ENCODE assay signal across 29 mouse cellular contexts in the genomic region with DNA sequence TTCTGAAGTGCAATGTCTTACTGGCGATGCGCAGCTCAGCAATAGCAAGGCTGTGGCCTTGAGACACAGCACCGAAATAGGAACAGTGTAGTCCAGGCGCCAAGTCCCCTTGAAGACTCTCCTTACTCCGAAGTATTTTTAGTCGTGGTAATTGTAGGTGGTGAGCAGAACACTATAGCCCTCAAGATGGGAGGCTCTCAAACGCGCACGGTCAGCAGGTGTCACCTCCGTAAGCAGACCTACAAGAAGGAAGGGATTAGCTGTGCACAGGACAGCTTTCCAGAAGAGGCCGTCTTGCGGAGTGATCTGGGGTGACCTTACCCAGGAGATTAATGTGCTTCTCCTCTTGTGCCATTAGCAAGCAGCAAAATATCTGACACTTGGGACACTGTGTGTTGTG. TPM values are rescaled to one million over a fixed set of nuclear protein-coding genes. Genes with fewer than 3 reads are reported as not detected.
DNase-seq lines count a peak whose midpoint lies in the region; ATAC-seq lines count a peak whose summit lies in the region.
"Had no signal": no experiment of that assay in that cellular context is flagged by ENCODE, and none has a peak within 500 bp of the region (broad histone marks: within the 10 kb centered on the region; RNA-seq: fewer than 3 reads in every experiment).

No protein-coding gene starts in this region.

- H3K27ac ChIP-seq in midbrain, embryonic 11.5 days (ENCODE audit: low read depth, low read length): no peak overlapping the region
- H3K27ac ChIP-seq in midbrain, embryonic 16.5 days (ENCODE audit: low read length): no peak overlapping the region
- H3K27ac ChIP-seq: embryonic facial prominence, embryonic 12.5 days; embryonic facial prominence, embryonic 15.5 days; heart, embryonic 15.5 days; hindbrain, embryonic 10.5 days; hindbrain, embryonic 13.5 days; intestine, embryonic 15.5 days had no signal

- peak; percentile 87 for DNase-seq in gastrocnemius, adult 18-20 months (ENCODE audit: low spot score)
- DNase-seq in gastrocnemius, postnatal 4 days (ENCODE audit: low spot score in 2 of 2): no peak
- peak; percentile 77 for DNase-seq in midbrain, embryonic 11.5 days (ENCODE audit: low spot score, missing footprints)
- DNase-seq in gastrocnemius, postnatal 36 days: peak; percentile 32 to 57
- no peak for DNase-seq in left cerebral cortex, adult 9 months (ENCODE audit: low spot score in 2 of 2)
- no peak for DNase-seq in embryo, embryonic 10 days (ENCODE audit: low spot score)
- DNase-seq: adrenal gland, adult 8-10 months; adrenal gland, postnatal 25 days; cerebellum, adult 11-12 months; cerebellum, adult 8-10 months; cerebellum, postnatal 14 days; forebrain, postnatal 0 days; heart, postnatal 10 days; heart, postnatal 36 days; kidney, adult 11 months had no signal

- no peak for ATAC-seq in midbrain, embryonic 11.5 days (ENCODE audit: low FRiP score)
- no peak for ATAC-seq in midbrain, embryonic 16.5 days
- ATAC-seq: activated CD4-positive, CD25-positive, alpha-beta regulatory T cell, adult 4 months; forebrain, embryonic 14.5 days; forebrain, postnatal 0 days; hindbrain, embryonic 16.5 days; intestine, embryonic 15.5 days had no signal

- WGBS in midbrain, embryonic 11.5 days: 92% methylated on average over 12 of the region's 12 CpGs
- 88% methylated on average over 12 of the region's 12 CpGs for WGBS in midbrain, embryonic 16.5 days

- no peaks in the 10 kb centered on the region for H3K27me3 ChIP-seq in midbrain, embryonic 11.5 days (ENCODE audit: control insufficient read depth, insufficient read depth, low read length)
- H3K27me3 ChIP-seq in midbrain, embryonic 16.5 days (ENCODE audit: control insufficient read depth, insufficient read depth, low read depth, low read length): no peaks in the 10 kb centered on the region
- H3K27me3 ChIP-seq: embryonic facial prominence, embryonic 12.5 days; embryonic facial prominence, embryonic 15.5 days; heart, embryonic 12.5 days; intestine, embryonic 15.5 days had no signal

- H3K4me2 ChIP-seq in midbrain, embryonic 11.5 days: no peak overlapping the region
- H3K4me2 ChIP-seq in midbrain, embryonic 16.5 days (ENCODE audit: low read length): no peak overlapping the region
- H3K4me2 ChIP-seq: embryonic facial prominence, embryonic 12.5 days; embryonic facial prominence, embryonic 15.5 days; heart, embryonic 12.5 days; heart, embryonic 15.5 days; hindbrain, embryonic 13.5 days; intestine, embryonic 15.5 days had no signal

- no peaks in the 10 kb centered on the region for H3K4me1 ChIP-seq in midbrain, embryonic 11.5 days (ENCODE audit: control insufficient read depth, insufficient read depth, low read length)
- no peaks in the 10 kb centered on the region for H3K4me1 ChIP-seq in midbrain, embryonic 16.5 days (ENCODE audit: control insufficient read depth, insufficient read depth, low read length)
- H3K4me1 ChIP-seq: embryonic facial prominence, embryonic 12.5 days; embryonic facial prominence, embryonic 15.5 days; heart, embryonic 12.5 days; heart, embryonic 15.5 days; intestine, embryonic 15.5 days had no signal

- no peak overlapping the region for H3K4me3 ChIP-seq in midbrain, embryonic 11.5 days (ENCODE audit: low read depth, low read length)
- no peak overlapping the region for H3K4me3 ChIP-seq in midbrain, embryonic 16.5 days (ENCODE audit: low read depth, low read length)
- H3K4me3 ChIP-seq: embryonic facial prominence, embryonic 12.5 days; embryonic facial prominence, embryonic 15.5 days; heart, embryonic 12.5 days; heart, embryonic 15.5 days; hindbrain, embryonic 10.5 days; hindbrain, embryonic 13.5 days; intestine, embryonic 15.5 days had no signal

- no peaks in the 10 kb centered on the region for H3K36me3 ChIP-seq in midbrain, embryonic 11.5 days (ENCODE audit: control insufficient read depth, insufficient read depth, low read length)
- H3K36me3 ChIP-seq in midbrain, embryonic 16.5 days (ENCODE audit: control insufficient read depth, insufficient read depth, low read length): no peaks in the 10 kb centered on the region
- H3K36me3 ChIP-seq: embryonic facial prominence, embryonic 12.5 days; embryonic facial prominence, embryonic 15.5 days; heart, embryonic 12.5 days; heart, embryonic 15.5 days; hindbrain, embryonic 10.5 days; hindbrain, embryonic 13.5 days; intestine, embryonic 15.5 days had no signal

- no peaks in the 10 kb centered on the region for H3K9me3 ChIP-seq in midbrain, embryonic 11.5 days (ENCODE audit: control insufficient read depth, low read length)
- no peaks in the 10 kb centered on the region for H3K9me3 ChIP-seq in midbrain, embryonic 16.5 days (replicated peaks; ENCODE audit: control insufficient read depth, low read length, poor library complexity, severe bottlenecking)
- H3K9me3 ChIP-seq: embryonic facial prominence, embryonic 12.5 days; embryonic facial prominence, embryonic 15.5 days; heart, embryonic 12.5 days; heart, embryonic 15.5 days; hindbrain, embryonic 10.5 days; hindbrain, embryonic 13.5 days; intestine, embryonic 15.5 days had no signal

- no peak overlapping the region for H3K9ac ChIP-seq in midbrain, embryonic 11.5 days (ENCODE audit: low read length)
- no peak overlapping the region for H3K9ac ChIP-seq in midbrain, embryonic 16.5 days (ENCODE audit: low read depth, low read length)
- H3K9ac ChIP-seq: embryonic facial prominence, embryonic 12.5 days; embryonic facial prominence, embryonic 15.5 days; forebrain, postnatal 0 days; heart, embryonic 12.5 days; heart, embryonic 15.5 days; hindbrain, embryonic 13.5 days; intestine, embryonic 15.5 days had no signal

- intact Hi-C loops in gastrocnemius, postnatal 36 days (cut with DNase I): no loop called here

RNA-seq across cellular contexts. Expression of a gene that starts 36.8 kb away (rescaled TPM):
- total RNA-seq in gastrocnemius, adult 18-20 months (2021): 10 to 100 TPM in 1 of 2 experiments, 1 to 10 TPM in 1; 9.5 to 15.9 TPM
- total RNA-seq in gastrocnemius, postnatal 4 days (2021): 100 to 1,000 TPM; 510 to 548 TPM
- 0.51 and 0.54 TPM in 2 replicates for polyA plus RNA-seq in midbrain, embryonic 11.5 days (2014; fragmentation: Nextera tagmentation; extraction: Ambion mirVana)
- 0.14 and 0.22 TPM in 2 replicates for polyA plus RNA-seq in midbrain, embryonic 16.5 days (2015; fragmentation: Nextera tagmentation; extraction: Ambion mirVana)
- 10 to 100 TPM in 1 of 2 experiments, 1 to 10 TPM in 1; 7.7 to 11.8 TPM for total RNA-seq in gastrocnemius, postnatal 36 days (2021)
- total RNA-seq: adrenal gland, postnatal 25 days; granulocyte monocyte progenitor cell, adult 5-6 weeks; heart, postnatal 36 days had no signal

RNA-seq across cellular contexts. Expression of a gene that starts 55.9 kb away (rescaled TPM):
- 1,000 to 10,000 TPM; 2,421 to 2,564 TPM for total RNA-seq in gastrocnemius, adult 18-20 months (2021)
- 100 to 1,000 TPM; 229 to 257 TPM for total RNA-seq in gastrocnemius, postnatal 4 days (2021)
- not detected in 2 replicates for polyA plus RNA-seq in midbrain, embryonic 11.5 days (2014; fragmentation: Nextera tagmentation; extraction: Ambion mirVana)
- 0.14 and 0.25 TPM in 2 replicates for polyA plus RNA-seq in midbrain, embryonic 16.5 days (2015; fragmentation: Nextera tagmentation; extraction: Ambion mirVana)
- 1,000 to 10,000 TPM; 1,281 to 1,857 TPM for total RNA-seq in gastrocnemius, postnatal 36 days (2021)
- total RNA-seq: adrenal gland, adult 8-10 months; adrenal gland, postnatal 25 days; granulocyte monocyte progenitor cell, adult 5-6 weeks; heart, postnatal 10 days; heart, postnatal 36 days; MEL had no signal
- polyA plus RNA-seq: activated CD4-positive, CD25-positive, alpha-beta regulatory T cell, adult 4 months; forebrain, embryonic 11.5 days; heart, embryonic 12.5 days; hindbrain, embryonic 10.5 days; intestine, embryonic 15.5 days had no signal

Comparison
In these comparisons a context has a peak if more than half of its experiments do, and no peak if none do; other contexts are left out.
1. DNase-seq: peak in gastrocnemius, adult 18-20 months (single experiment), midbrain, embryonic 11.5 days (single experiment) and gastrocnemius, postnatal 36 days (2 of 2); none in gastrocnemius, postnatal 4 days (0 of 2), left cerebral cortex, adult 9 months (0 of 2) and embryo, embryonic 10 days (single experiment).
2. RNA of a gene that starts 36.8 kb away (total RNA-seq): 510 to 548 TPM in gastrocnemius, postnatal 4 days; 9.5 to 15.9 TPM in gastrocnemius, adult 18-20 months and 7.7 to 11.8 TPM in gastrocnemius, postnatal 36 days; every median in the first group is over 10 times any median in the second.
3. RNA of a gene that starts 55.9 kb away (total RNA-seq): 2,421 to 2,564 TPM in gastrocnemius, adult 18-20 months and 1,281 to 1,857 TPM in gastrocnemius, postnatal 36 days; 229 to 257 TPM in gastrocnemius, postnatal 4 days; every median in the first group is over 4 times any median in the second.